Mouse (Mus musculus) kidney, postnatal 0 days (tissue): ENCODE measurements around the gene Ptk7. TPM values are rescaled to one million over a fixed set of nuclear protein-coding genes. Genes with fewer than 3 reads are reported as not detected.

Experiments used
- ATAC-seq: fragments of 200-750 bp; cut with Nextera tagmentation; replicated peaks from 2 replicates; pipeline ENCODE4 v1.8.0; 2017; ENCODE audit warnings: low read depth, moderate number of reproducible peaks, moderate TSS enrichment, moderate library complexity; ENCODE audit not compliant: low FRiP score
- DNase-seq: peaks from one replicate; pipeline ENCODE4 v3.0.0-alpha.2; 2016; ENCODE audit warnings: low spot score
- H3K27ac ChIP-seq: fragments of 300-500 bp; sonication (generic); 2 replicates; pipeline ENCODE4 v1.5.1; 2014; ENCODE audit warnings: mild to moderate bottlenecking
- H3K27me3 ChIP-seq: fragments of 300-500 bp; sonication (generic); 2 replicates; pipeline ENCODE4 v1.6.1; 2014; ENCODE audit warnings: low read length, mixed read lengths; ENCODE audit not compliant: insufficient read depth
- H3K36me3 ChIP-seq: fragments of 300-500 bp; sonication (generic); 2 replicates; pipeline ENCODE4 v1.6.1; 2014; ENCODE audit warnings: low read length, mixed read lengths; ENCODE audit not compliant: insufficient read depth
- H3K4me1 ChIP-seq: fragments of 300-500 bp; sonication (generic); replicated peaks from 2 replicates; pipeline ENCODE4 v1.6.1; 2014; ENCODE audit warnings: antibody characterized with exemption, low read length, mixed read lengths; ENCODE audit not compliant: insufficient read depth
- H3K4me2 ChIP-seq: fragments of 300-500 bp; sonication (generic); 2 replicates; pipeline ENCODE4 v1.6.1; 2014; ENCODE audit warnings: mild to moderate bottlenecking, low read length, moderate library complexity, mixed read lengths
- H3K4me3 ChIP-seq: fragments of 300-500 bp; sonication (generic); replicated peaks from 2 replicates; pipeline ENCODE4 v1.5.1; 2014; ENCODE audit warnings: low read depth, low read length
- H3K9ac ChIP-seq: fragments of 300-500 bp; sonication (generic); 2 replicates; pipeline ENCODE4 v1.6.1; 2014; ENCODE audit warnings: low read depth, low read length
- H3K9me3 ChIP-seq: fragments of 300-500 bp; sonication (generic); replicated peaks from 2 replicates; pipeline ENCODE4 v1.6.1; 2016; ENCODE audit warnings: low read length, inconsistent platforms, mixed read lengths
- CTCF ChIP-seq: IDR thresholded peaks from 2 replicates; pipeline ENCODE4 v1.5.1; 2016; ENCODE audit warnings: antibody characterized with exemption, low read depth, mild to moderate bottlenecking, moderate library complexity
- WGBS: fragments of 180-500 bp; shearing (Covaris S2); extraction: QIAGEN DNeasy Blood & Tissue Kit; methylation state at CpG from one replicate; pipeline ENCODE4 v1.1.7; 2014; 5-methylcytosine and 5-hydroxymethylcytosine counted together
- polyA plus RNA-seq: library from polyadenylated mRNA; unstranded; fragments of >200 nt; fragmentation: Nextera tagmentation; extraction: Ambion mirVana; gene quantifications from 2 replicates; pipeline ENCODE4 v1.2.1, GENCODE M21; 2015

Gene Ptk7
- polyA plus RNA-seq, 1 experiment from 2014 or later, result 94.0 TPM

- Histone ChIP-seq H3K9me3 (no peaks in the 10 kb centered on the region), H3K4me2 (peak overlapping the region; percentile 74), H3K36me3 (peaks cover 6% of the 10 kb centered on the region; the same call in 1 of the 2 replicates), H3K27me3 (no peaks in the 10 kb centered on the region), H3K27ac (peak overlapping the region; percentile 92), H3K4me1 (peaks cover 28% of the 10 kb centered on the region), H3K9ac (peak overlapping the region; percentile 59), H3K4me3 (peak overlapping the region; percentile 79)
- DNase-seq, result no peak
- TF ChIP-seq CTCF, result no peak
- peak; percentile 16 for ATAC-seq
- 0% methylated on average over 11 of the region's 11 CpGs for WGBS
Measured at GRCm38 (mm10) chr17:46556584-46556945, 72.7 kb downstream of the Ptk7 start.

GRCm38 (mm10) chr17:46555673-46556583 is 73.4 kb downstream of the Ptk7 start, which contains the start of gene Srf:
Gene Srf (minus strand): TSS chr17:46556175.
- H3K4me1 ChIP-seq, result peaks cover 28% of the 10 kb centered on the region
- peak within 1 kb of the TSS; percentile 79 for H3K4me3 ChIP-seq
- under 1% methylated on average over 77 of the region's 87 CpGs for WGBS
- no peaks in the 10 kb centered on the region for H3K27me3 ChIP-seq
- ATAC-seq, result peak; percentile 92
- peak within 1 kb of the TSS; percentile 94 for H3K4me2 ChIP-seq
- H3K27ac ChIP-seq, result peak within 1 kb of the TSS; percentile 92
- peaks cover 12% of the 10 kb centered on the region; the same call in 1 of the 2 replicates for H3K36me3 ChIP-seq
- peak within 1 kb of the TSS; percentile 90 for H3K9ac ChIP-seq
- peak; percentile 100 for DNase-seq
- TF ChIP-seq CTCF, result peak; percentile 44; the same call in 1 of the 2 replicates
- no peaks in the 10 kb centered on the region for H3K9me3 ChIP-seq

GRCm38 (mm10) chr17:46554977-46555672 is 74.2 kb downstream of the Ptk7 start:
- peaks cover 20% of the 10 kb centered on the region for H3K36me3 ChIP-seq
- no peak for TF ChIP-seq CTCF
- peak overlapping the region; percentile 79 for H3K4me3 ChIP-seq
- DNase-seq, result peak; percentile 57
- peak overlapping the region; percentile 90 for H3K9ac ChIP-seq
- H3K4me1 ChIP-seq, result peaks cover 28% of the 10 kb centered on the region
- no peaks in the 10 kb centered on the region for H3K27me3 ChIP-seq
- H3K4me2 ChIP-seq, result peak overlapping the region; percentile 94
- ATAC-seq, result no peak
- no peaks in the 10 kb centered on the region for H3K9me3 ChIP-seq
- peak overlapping the region; percentile 90 for H3K27ac ChIP-seq
- under 1% methylated on average over 72 of the region's 75 CpGs for WGBS

GRCm38 (mm10) chr17:46554646-46554976 is 74.7 kb downstream of the Ptk7 start:
- Histone ChIP-seq H3K36me3 (peaks cover 26% of the 10 kb centered on the region), H3K9me3 (no peaks in the 10 kb centered on the region), H3K4me1 (peaks cover 28% of the 10 kb centered on the region), H3K4me2 (peak overlapping the region; percentile 94), H3K27ac (peak overlapping the region; percentile 90; the same call in 1 of the 2 replicates), H3K4me3 (peak overlapping the region; percentile 79), H3K27me3 (no peaks in the 10 kb centered on the region), H3K9ac (peak overlapping the region; percentile 90)
- no peak for TF ChIP-seq CTCF
- DNase-seq (no peak), ATAC-seq (no peak)
- under 1% methylated on average over 11 of the region's 11 CpGs for WGBS

GRCm38 (mm10) chr17:46553926-46554325 is 75.4 kb downstream of the Ptk7 start:
- Histone ChIP-seq H3K36me3 (peaks cover 32% of the 10 kb centered on the region), H3K27ac (no peak overlapping the region), H3K4me1 (peaks cover 28% of the 10 kb centered on the region), H3K9me3 (no peaks in the 10 kb centered on the region), H3K9ac (no peak overlapping the region), H3K4me3 (peak overlapping the region; percentile 79), H3K4me2 (peak overlapping the region; percentile 94), H3K27me3 (no peaks in the 10 kb centered on the region)
- WGBS, result 61% methylated on average over 3 of the region's 3 CpGs
- DNase-seq (no peak), ATAC-seq (no peak)
- TF ChIP-seq CTCF, result no peak

- no peak for ATAC-seq
- Histone ChIP-seq H3K27me3 (no peaks in the 10 kb centered on the region), H3K4me3 (peak overlapping the region; percentile 79), H3K4me2 (peak overlapping the region; percentile 94), H3K9ac (no peak overlapping the region), H3K4me1 (peaks cover 28% of the 10 kb centered on the region), H3K27ac (peak overlapping the region; percentile 80), H3K9me3 (no peaks in the 10 kb centered on the region), H3K36me3 (peaks cover 36% of the 10 kb centered on the region)
- no peak for DNase-seq
- 48% methylated on average over 11 of the region's 11 CpGs for WGBS
- no peak for TF ChIP-seq CTCF
Measured at GRCm38 (mm10) chr17:46553469-46553868, 75.8 kb downstream of the Ptk7 start.
